Mouse (Mus musculus) bone marrow macrophage, adult 2 months (primary cell): ENCODE measurements around the gene Gtpbp1.

Experiments
- CTCF ChIP-seq: IDR thresholded peaks from 2 replicates; pipeline ENCODE4 v1.5.1; 2012; ENCODE audit warnings: low read depth, mild to moderate bottlenecking, low read length, moderate library complexity
- POLR2A ChIP-seq: IDR thresholded peaks from 2 replicates; pipeline ENCODE4 v1.6.1; 2012; ENCODE audit warnings: mild to moderate bottlenecking, low read depth, low read length, borderline replicate concordance

DNA sequence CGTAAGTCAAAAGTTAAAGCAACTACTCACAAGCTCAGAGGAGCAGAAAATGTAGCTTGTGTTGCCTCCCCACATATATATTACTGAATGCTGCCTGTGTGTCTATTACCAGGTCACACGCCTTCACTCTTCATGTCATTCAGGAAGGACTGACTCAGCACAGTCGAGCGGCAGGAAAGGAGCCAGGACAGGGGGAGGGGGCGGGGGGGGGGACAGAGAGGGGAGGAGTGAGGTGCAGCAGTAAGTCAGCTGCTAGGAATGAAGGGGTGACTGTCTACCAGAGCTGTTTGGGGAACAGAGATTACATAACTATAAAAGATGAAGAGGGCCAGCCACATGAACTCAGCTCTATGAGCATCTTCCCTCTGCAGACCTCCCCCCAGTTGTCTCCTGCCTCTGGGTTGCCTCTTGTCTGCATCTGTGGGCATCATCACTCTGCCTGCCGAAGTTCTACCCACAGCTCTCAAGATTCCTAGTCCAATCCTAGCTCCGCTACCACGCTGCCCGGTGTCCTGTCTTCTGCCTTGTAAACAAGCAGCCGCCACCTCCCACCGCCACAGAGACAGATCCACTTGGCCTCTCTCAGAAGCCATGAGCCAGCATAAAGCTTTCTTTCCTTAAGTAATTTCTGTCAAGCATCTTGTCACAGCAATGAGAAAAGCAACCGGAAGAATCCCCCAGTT, 49.4 kb upstream of the Gtpbp1 start:
- no peak for TF ChIP-seq CTCF
- no peak for TF ChIP-seq POLR2A
